Mouse (Mus musculus) ovary, postnatal 36 days (tissue): Measurements from ENCODE around the gene Ppp1r9b.

Source experiments
- DNase-seq: peaks from one replicate; pipeline ENCODE4 v3.0.0; 2022; ENCODE audit warnings: low spot score, mixed read lengths

Gene Ppp1r9b

DNA sequence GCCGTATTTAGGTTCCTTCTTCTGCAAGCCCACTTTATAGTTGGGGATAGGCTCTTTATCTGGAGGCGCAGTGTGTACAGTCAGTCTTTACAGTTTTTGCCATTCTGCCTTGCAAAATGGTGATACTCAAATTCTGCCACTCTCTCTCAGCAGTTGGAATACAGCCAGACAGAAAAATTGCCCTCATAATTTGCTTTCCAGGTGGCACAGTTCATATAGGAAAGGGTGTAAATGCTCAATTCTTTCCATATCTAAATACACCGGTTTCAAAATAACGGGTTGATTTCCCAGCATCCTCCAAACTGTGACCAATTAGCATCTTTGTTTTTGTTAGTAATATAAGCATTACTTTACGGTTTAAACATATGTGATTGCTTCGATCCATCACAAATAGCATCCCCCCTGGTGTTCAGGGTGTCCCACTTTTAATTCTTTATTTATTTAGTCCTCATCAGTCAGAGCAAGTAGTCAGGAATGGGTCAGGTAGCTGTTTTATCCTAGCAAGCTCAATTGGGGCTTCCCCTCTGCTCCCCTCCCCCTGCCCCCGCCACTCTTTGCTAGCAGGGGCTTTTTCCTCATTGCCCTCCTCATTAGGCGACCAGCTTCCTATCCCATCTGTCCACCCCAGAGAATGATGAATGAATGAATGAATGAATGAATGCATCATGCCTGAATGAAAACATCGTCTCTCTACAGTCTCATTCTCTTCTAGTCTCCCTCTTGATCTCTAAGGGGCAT is 12.5 kb upstream of the Ppp1r9b start:
- no peak for DNase-seq

DNA sequence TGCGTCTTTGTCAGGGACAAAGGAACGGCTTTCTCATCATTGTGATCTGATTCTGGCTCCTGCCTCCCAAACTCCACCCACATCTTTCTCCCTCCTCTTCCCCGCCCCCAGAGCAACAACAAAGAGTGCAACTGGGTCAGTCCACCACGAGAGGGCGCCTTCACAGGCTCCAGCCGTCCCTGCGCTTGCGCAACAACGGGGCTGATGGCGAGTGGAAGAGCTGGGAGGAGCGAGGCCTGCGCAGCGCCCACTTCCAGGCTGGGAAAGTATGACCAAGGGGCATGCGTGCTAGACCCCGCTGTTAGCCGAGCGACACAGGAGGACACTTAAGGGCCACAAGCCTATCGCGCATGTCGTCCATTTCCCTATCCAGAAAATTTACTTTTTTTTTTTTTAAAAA is 11.9 kb upstream of the Ppp1r9b start:
- peak; percentile 97 for DNase-seq

DNA sequence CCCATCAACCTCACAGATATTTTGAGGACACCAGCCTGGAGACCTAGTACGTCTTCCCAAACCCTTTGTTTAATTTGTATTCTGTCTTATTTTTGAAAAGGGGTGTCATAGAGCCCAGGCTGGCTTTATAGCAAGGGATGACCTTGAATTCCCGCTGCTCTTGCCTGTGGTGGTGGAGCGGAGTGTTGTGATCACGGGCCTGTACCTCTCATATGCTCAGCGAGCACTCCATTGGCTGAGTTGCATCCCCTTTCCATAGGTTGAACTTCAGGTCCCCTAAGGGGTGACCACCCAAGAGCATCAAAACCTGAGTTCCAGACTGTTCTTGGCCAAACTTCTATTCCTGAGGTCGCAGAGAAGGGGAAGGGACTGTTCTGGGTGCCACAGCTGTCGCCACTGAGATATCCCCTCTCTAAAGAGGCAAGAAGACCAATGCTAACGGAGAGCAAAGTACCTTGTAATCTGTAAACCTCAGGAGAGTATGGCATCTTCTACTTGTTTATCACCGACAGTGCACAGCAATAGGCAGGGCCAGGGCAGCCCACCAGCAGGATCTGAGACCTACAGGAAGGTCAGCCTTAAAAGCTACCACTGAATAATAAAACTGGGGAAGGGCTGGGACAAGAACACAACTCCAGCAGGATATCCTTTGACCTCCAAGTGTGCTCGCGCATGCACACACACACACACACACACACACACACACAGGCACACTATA is 11.2 kb upstream of the Ppp1r9b start:
- DNase-seq, result no peak

DNA sequence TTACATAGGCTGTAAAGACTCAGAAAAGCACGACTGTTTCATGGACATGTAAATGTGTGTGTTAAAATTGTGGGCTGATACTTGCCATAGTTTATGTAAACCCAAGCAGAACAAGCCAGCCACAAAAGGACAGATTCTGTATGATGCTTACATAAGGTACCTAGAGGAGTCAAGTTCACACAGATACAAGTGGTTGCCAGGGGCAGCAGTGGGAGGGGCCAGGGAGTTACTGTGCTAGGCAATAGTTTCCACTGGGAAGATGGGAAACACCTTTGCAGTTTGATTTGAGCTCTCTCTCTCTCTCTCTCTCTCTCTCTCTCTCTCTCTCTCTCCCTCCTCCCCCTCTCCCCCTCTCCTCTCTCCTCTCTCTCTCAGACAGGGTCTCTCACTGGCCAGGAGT is 5.7 kb upstream of the Ppp1r9b start:
- DNase-seq, result no peak

DNA sequence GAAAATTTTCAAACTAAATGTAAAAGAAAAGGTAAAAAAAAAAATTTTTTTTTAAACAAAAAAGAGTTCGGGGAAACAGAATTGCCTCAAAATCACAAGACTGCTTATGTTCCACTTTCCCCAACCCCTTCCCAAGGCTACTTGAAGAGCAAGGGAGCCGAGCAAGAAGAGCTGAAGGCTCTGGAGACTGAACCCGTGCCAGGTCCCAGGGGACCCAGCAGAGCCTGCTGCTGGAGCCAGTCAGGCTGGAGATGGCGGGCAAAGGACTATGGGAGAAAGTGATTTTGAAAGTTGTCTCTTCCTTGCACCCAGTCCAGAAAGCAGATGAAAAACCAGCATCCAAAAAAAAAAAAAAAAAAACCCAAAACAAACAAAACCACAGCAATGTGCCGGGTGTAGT is 5.0 kb upstream of the Ppp1r9b start:
- DNase-seq, result no peak

DNA sequence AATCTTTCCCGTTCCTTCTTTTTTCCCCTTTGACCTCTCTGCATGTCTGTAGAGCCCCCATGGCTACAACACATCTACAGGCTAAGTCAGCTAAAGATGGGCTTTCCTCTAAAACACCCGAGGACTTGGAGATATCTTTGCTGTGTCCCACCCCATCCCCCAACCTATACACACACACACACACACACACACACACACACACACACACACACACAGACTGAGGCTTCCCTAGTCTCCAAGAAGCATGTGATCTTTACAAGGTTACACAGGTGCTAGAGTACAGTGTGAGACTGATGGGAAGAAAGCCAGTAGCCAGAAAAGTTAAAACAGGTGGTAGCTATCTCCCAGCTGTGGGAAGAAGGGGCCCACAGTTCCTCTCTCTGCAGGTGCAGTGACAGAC is 4.4 kb upstream of the Ppp1r9b start:
- no peak for DNase-seq

DNA sequence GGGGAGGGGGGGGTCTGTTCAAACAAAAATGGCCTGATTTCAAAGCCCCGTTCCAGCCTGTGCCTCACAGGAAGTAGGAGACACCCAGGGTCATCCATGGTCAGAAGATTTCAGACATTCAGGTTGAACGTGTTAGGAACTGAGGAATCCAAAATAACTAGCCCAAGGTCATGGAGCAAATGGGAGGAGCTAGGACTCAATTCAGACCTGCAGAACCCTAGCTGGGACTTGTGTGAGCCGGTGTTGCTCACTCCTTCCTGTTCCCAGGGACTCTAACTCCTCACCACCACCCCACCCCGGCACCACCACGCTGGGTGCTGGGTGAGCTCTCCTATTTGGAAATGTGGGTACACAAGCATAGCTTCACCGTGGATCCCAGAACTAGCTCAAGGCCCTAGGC is 3.5 kb upstream of the Ppp1r9b start:
- DNase-seq, result no peak

DNA sequence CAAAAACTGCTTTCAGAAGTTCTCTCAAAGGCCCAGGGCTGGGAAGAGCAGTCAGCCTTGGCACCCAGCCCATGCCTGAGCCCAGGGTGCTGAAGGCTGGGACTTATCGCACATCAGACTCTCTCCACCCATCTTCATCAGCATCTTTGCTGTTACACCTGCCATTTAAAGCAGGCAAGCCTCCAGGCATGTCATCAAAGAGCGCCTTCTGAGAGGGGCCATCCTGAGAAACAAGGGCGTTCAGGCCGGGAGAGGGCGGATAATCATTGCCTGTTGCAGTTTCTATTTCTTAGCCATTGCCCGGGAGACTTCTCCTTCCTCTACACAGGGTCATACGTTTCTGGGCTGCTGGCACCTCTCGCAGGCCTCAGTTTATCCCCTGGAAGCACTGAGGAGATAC is 3.0 kb upstream of the Ppp1r9b start:
- DNase-seq, result no peak

DNA sequence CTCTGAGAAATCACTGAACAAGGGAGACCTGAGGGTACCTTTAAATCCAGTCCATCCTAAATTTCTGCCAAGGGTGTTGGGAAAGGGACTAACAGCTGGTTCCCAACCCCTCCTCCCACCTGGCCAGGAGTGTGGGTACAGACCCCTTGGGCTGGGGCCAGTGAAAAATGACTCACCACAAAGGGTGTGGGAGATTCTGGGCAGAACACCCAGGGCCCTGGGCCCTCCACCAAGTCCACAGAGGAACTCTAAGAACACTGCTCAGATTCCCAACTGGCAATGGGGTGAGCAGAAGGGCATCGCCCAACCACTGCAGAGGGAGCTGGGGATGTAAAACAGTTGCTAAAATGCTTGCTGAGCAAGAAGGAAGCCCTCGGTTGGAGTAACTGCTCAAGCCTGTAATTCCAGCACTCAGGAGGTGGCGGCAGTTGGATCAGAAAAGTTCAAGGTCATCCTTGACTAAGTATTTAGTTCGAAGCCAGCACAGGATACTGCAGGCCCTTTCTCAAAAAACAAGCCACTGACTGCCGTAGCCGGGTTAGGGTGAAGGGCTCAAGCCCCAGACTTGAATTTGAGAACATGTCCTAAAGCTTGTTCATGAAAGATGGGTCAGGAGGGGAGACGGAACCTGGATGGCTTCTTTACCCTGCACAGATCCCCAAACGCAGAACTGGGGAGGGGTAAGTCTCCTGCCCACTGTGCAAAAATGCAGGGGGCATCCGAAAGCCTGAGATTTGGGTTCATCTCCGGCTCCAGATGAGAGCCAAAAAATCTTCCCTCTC is 1.9 kb upstream of the Ppp1r9b start:
- no peak for DNase-seq

DNA sequence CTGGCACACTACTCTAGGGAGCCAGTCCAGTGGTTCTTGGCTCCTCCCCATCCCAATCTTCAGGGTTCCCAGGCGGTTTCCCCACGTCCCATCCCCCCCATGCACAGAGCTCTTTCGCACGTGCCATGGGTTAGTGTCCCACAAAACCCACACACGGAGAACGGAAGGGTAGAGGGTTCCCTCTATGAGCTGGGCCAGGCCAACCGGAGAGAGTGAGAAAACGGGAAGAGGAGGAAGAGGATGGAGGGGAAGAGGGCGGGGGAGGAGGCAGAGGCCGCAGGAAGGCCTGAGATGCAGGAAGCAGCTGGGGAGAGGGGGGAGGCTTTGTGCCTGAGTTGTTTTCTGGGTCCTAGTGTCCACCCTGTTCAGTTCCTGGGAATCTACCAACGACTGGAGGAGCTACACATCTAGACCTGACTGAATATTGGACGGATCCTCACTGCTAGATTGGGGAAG is 1.2 kb upstream of the Ppp1r9b start:
- peak; percentile 69 for DNase-seq

DNA sequence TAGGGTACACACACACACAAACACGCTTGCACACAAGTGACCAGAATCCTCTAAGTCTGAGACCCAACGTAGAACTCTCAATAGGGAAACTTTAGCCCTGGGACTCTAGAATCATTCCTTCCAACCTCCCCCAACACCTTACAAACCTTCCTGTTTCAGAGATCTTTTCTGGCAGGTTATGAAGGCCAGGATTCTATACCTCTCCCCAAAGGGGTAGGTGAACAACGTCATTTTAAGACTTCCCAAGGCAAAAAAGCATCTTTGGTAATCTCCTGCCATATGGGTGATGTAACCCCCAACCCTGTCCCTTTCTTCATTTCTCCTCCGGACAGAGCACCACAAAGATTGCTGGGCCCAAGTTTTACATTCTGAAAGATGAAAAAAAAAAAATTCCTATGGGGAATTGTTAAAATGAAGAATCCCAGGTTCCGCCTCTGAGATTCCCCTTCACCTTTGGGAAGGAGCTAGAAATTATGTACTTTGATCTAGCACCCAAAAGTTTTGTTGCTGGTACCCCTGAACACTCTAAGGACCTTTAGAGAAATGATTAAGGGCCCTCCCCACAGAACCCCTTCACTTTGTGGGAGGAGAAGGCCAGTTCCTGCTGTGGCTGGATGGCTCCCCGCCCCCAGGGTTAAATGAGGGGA is 610 bp upstream of the Ppp1r9b start:
- no peak for DNase-seq

DNA sequence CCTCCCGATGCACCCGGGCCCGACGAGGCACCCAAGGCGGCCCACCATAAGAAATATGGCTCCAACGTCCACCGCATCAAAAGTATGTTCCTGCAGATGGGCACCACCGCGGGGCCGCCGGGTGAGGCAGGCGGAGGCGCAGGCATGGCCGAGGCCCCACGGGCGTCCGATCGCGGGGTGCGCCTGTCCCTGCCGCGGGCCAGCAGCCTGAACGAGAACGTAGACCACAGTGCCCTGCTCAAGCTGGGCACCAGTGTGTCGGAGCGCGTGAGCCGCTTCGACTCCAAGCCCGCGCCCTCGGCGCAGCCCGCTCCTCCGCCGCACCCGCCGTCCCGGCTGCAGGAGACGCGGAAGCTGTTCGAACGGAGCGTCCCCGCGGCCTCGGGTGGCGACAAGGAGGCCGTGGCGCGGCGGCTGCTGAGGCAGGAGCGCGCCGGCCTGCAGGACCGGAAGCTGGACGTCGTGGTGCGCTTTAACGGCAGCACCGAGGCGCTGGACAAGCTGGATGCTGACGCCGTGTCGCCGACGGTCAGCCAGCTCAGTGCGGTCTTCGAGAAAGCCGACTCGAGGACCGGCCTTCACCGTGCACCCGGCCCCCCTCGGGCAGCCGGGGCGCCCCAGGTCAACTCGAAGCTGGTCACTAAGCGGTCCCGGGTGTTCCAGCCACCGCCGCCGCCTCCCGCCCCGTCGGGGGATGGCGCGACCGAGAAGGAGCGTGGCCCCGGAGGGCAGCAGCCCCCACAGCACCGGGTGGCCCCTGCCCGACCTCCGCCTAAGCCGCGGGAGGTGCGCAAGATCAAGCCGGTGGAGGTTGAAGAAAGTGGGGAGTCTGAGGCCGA is 1.0 kb downstream of the Ppp1r9b start:
- DNase-seq, result peak; percentile 56

DNA sequence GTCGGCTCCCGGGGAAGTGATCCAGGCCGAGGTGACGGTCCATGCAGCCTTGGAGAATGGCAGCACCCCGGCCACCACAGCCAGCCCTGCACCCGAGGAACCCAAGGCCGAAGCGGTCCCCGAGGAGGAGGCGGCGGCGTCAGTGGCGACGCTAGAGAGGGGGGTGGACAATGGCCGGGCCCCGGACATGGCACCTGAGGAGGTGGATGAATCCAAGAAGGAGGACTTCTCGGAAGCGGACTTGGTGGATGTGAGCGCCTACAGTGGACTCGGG is 1.6 kb downstream of the Ppp1r9b start:
- no peak for DNase-seq

DNA sequence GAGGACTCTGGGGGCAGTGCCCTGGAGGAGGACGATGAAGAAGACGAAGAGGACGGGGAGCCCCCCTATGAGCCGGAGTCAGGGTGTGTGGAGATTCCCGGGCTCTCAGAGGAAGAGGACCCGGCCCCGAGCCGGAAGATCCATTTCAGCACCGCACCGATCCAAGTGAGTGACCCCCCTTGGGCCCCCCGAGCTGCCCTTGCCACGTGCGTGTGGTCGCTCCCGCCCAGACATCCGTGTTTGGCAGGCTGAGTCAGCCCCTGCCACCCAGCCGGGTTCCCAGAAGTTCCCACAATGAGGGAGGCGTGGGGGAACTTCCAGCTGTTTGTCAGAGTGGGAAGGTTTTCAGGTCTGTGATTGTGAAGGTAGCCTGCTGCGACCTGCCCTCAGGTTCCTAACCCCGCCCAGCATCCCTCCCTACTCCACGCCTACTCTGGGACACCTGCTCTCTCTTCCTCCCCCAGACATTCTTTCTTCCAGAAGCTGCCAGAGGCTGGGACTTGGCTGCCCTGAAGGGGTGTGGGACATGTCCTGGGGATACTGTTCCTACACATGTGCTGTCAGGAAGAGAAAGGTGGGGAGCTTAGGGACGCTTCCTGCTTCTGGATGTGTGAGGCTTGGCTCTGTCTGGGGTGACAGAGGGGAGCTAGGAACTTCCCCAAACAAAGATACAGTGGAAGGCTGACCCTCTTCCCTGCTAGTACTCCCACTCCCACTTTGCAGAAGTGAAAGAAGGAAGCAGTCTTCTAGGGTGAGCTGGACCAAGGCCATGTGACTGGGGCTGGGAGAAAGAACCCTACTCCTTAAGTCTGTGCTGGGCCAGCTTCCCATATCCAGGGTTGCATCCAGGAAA is 2.1 kb downstream of the Ppp1r9b start:
- DNase-seq, result peak; percentile 60

DNA sequence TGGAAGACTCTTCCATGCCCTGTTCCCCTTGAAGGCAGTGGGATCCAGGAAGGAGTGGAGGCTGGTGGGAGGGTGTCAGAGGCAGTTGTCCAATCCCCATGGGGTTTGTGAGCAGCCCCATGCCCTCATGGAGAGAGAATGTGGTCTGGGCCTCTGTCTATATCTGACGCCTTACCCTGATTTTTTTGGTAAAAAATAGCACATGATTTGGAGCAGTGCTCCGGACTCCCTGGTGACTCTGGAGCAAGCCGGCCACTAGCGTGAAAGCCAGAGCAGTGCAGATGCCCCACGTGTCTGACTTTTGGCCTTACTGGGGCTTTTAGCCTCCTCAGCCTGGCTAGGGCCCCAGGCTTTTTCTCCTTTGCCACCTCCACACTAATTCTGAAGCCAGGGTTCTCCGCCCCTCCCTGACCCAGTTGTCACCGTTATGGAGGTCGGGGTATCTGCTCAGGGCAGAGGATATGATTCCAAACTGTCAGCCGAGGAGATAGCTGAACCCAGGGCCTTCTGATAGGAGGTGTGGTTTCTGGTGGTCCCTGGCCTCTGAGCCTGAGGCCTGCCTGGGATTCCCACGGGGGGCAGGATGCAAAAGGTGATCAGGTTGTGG is 3.5 kb downstream of the Ppp1r9b start:
- DNase-seq, result no peak

DNA sequence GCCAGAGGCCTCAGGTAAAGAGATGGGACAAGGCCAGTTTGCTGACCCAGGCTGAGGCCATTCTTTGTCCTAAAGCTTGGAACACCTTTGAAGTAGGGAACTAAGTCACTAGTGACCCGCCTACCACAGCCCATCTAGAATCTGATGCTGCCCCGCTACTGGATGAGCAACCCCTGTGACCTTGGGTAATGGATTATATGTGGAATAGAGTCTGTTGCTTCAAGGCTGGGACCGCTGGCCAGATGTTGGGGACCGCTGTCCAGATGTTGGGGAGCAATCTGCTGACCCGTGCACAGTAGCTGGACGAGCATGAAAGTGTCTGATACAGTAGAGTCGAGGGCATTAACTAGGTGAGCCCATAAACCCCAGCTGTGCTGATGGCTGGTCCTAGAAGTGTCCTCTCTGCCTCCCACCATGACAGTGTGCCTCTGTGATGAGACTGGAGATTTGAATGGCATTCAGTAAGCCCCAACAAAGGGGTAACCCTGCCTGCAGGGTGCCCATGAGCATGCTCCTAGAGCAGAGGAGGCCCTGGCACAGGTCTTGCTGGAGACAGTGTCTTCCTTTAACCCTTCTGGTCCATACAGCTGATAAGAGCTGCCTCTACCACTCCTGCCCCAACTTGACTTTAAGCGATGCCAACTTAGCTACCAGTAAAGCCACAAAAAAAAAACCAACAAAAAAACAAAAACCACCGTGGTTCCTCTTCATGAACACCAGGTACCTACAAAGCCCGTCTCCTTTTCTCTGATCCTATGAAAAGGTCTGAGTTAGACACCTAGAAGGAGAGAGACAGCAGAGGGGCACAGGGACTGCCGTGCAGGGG is 4.3 kb downstream of the Ppp1r9b start:
- DNase-seq, result no peak

DNA sequence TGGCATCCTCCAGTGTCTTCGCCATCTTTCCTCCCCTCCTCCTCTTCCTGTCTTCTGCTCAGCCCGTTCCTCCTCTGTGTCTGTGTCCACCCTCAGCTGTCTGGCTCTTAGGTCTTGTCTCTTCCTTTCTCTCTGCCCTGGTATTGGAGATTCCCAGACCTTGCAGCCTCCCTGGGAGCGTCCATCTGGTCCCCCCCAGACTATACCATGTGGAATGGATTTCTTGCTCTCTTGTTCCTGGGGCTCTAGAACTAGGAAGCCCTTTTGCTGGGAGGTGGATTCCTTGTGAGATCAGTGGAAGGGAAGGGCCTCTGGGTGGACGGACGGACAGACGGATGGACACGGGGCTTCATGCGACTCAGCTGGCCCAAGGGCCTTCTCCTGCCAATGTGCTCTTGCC is 5.3 kb downstream of the Ppp1r9b start:
- no peak for DNase-seq

DNA sequence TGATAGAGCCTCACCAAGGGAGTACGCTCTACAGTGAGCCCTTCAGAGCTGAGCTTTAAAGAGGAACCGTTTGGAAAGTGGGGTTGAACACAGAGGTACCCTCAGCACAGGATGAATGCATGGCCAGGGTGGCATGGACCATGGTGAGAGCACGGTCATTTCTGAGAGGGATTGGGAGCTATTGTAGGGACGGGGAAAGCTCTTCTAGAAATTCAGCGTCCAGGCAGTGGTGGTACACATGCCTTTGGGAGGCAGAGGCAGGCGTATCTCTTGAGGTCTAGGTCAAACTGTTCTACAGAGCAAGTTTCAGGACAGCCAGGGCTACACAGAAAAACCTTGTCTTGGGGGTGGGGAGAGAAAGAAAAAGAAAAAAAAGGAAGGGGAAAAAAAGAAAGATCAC is 6.1 kb downstream of the Ppp1r9b start:
- DNase-seq, result no peak

DNA sequence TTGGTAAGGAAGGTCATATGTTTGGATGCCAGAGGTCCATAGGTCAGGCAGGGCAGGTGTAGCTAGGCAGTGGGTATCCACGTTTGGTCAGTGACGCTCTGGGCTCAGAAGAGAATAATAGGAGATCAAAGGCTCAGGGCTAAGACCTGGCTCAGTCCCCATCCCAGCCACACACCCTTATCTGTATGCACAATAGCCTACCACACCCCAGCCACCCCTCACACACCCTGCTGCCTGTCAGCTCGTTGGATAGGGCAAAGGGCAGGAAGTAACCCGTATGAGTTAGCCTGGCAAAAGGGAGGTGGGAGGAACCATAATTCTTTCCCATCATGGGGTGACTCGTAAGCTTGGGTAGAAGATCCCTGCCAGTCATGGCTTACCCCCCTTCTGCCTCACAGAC is 6.8 kb downstream of the Ppp1r9b start:
- DNase-seq, result no peak
